Mouse (Mus musculus): Measurements from ENCODE around the gene Sc5d.

Gene Sc5d

GRCm38 (mm10) chr9:42260481-42260880, 3.6 kb downstream of the Sc5d start:
- in situ Hi-C loops (cut with MboI, MseI), result no loop called here

- in situ Hi-C loops (cut with MboI, MseI), result loop anchor here (10.0 kb wide), 1 partner anchor 244 kb away; no protein-coding TSS in a partner anchor
Measured at GRCm38 (mm10) chr9:42249112-42249511, 14.9 kb downstream of the Sc5d start.

- in situ Hi-C loops (cut with MboI, MseI), result loop anchor here (10.0 kb wide), 1 partner anchor 242 kb away; no protein-coding TSS in a partner anchor
Measured at GRCm38 (mm10) chr9:42246688-42247087, 17.4 kb downstream of the Sc5d start.

- in situ Hi-C loops (cut with MboI, MseI), result loop anchor here (10.0 kb wide), 1 partner anchor 239 kb away; no protein-coding TSS in a partner anchor
Measured at GRCm38 (mm10) chr9:42244173-42244572, 19.9 kb downstream of the Sc5d start.

- in situ Hi-C loops (cut with MboI, MseI), result loop anchor here (10.0 kb wide), 1 partner anchor 236 kb away; no protein-coding TSS in a partner anchor
Measured at GRCm38 (mm10) chr9:42241021-42241420, 23.0 kb downstream of the Sc5d start.

- in situ Hi-C loops (cut with MboI, MseI), result loop anchor here (10.0 kb wide), 1 partner anchor 236 kb away; no protein-coding TSS in a partner anchor
Measured at GRCm38 (mm10) chr9:42240583-42240992, 23.5 kb downstream of the Sc5d start.

GRCm38 (mm10) chr9:42238827-42239226, 25.2 kb downstream of the Sc5d start:
- in situ Hi-C loops (cut with MboI, MseI), result no loop called here

GRCm38 (mm10) chr9:42231116-42231515, 32.9 kb downstream of the Sc5d start:
- in situ Hi-C loops (cut with MboI, MseI), result no loop called here

GRCm38 (mm10) chr9:42230333-42230732, 33.7 kb downstream of the Sc5d start:
- in situ Hi-C loops (cut with MboI, MseI), result no loop called here

GRCm38 (mm10) chr9:42229465-42230110, 34.5 kb downstream of the Sc5d start:
- in situ Hi-C loops (cut with MboI, MseI), result no loop called here

GRCm38 (mm10) chr9:42227804-42228203, 36.3 kb downstream of the Sc5d start:
- in situ Hi-C loops (cut with MboI, MseI), result no loop called here

- in situ Hi-C loops (cut with MboI, MseI), result no loop called here
Measured at GRCm38 (mm10) chr9:42219001-42219660, 44.9 kb downstream of the Sc5d start.

- in situ Hi-C loops (cut with MboI, MseI), result no loop called here
Measured at GRCm38 (mm10) chr9:42217685-42218084, 46.4 kb downstream of the Sc5d start.

- in situ Hi-C loops (cut with MboI, MseI), result no loop called here
Measured at GRCm38 (mm10) chr9:42214116-42214515, 49.9 kb downstream of the Sc5d start.

- in situ Hi-C loops (cut with MboI, MseI), result no loop called here
Measured at GRCm38 (mm10) chr9:42213142-42213541, 50.9 kb downstream of the Sc5d start.

GRCm38 (mm10) chr9:42209666-42210065, 54.4 kb downstream of the Sc5d start:
- in situ Hi-C loops (cut with MboI, MseI), result no loop called here

GRCm38 (mm10) chr9:42208463-42208862, 55.6 kb downstream of the Sc5d start:
- in situ Hi-C loops (cut with MboI, MseI), result no loop called here

- in situ Hi-C loops (cut with MboI, MseI), result no loop called here
Measured at GRCm38 (mm10) chr9:42206750-42207149, 57.3 kb downstream of the Sc5d start.

GRCm38 (mm10) chr9:42202271-42202670, 61.8 kb downstream of the Sc5d start:
- in situ Hi-C loops (cut with MboI, MseI), result no loop called here
